Mouse (Mus musculus) adrenal gland, postnatal 36 days (tissue): Measurements from ENCODE around the gene Isca1. TPM values are rescaled to one million over a fixed set of nuclear protein-coding genes. Genes with fewer than 3 reads are reported as not detected.
A peak's percentile ranks its signal among the peaks of the same experiment; 100 is the strongest.
"Not testable (repeated sequence)": the region's sequence is repeated elsewhere in the genome, so short reads cannot be mapped to it uniquely, and the experiment has no call there.

Experiments used
- DNase-seq, 2 experiments: peaks; one replicate each; pipeline ENCODE4 v3.0.0; 2021; ENCODE audit warnings: mixed read lengths in 1 of 2
- long read RNA-seq, 2 experiments: library from polyadenylated mRNA; stranded (forward); transcript quantifications; one replicate each; pipeline ENCODE4 v2.0.0; 2021; ENCODE audit warnings: borderline sequencing depth in 2 of 2
- total RNA-seq, 2 experiments: library from RNA; stranded (reverse); gene quantifications; 2 replicates each; pipeline ENCODE4 v1.2.3; 2021

Isca1 gene
- 100 to 1,000 TPM in 1 of 2 experiments, 10 to 100 TPM in 1; 97.6 to 107 TPM for total RNA-seq
- long read RNA-seq, experiment 1, transcript Isca1-205 (1 exons, 3,280 nt) = minor isoform, 12 of 258 reads
- long read RNA-seq, experiment 1, transcript Isca1-201 (4 exons, 1,942 nt) = major isoform, 236 of 258 reads
- long read RNA-seq, experiment 1, partial matches to known transcripts = 6 of 258 reads
- long read RNA-seq, experiment 1, other reads (novel, unspliced or antisense) = 2 of 258 reads
- long read RNA-seq, experiment 2, transcript Isca1-201 (4 exons, 1,942 nt) = major isoform, 80 of 85 reads
- long read RNA-seq, experiment 2, partial matches to known transcripts = 0 of 85 reads
- long read RNA-seq, experiment 2, other reads (novel, unspliced or antisense) = 1 of 85 reads

- peak; percentile 99 for DNase-seq
Observed at GRCm38 (mm10) chr13:59769296-59770163, at the start of gene Isca1. Gene Isca1 (minus strand): TSS chr13:59769810.

- no peak for DNase-seq
Observed at GRCm38 (mm10) chr13:59817352-59817751, 47.7 kb upstream of the Isca1 start.

- no peak for DNase-seq
Observed at GRCm38 (mm10) chr13:59814109-59814591, 44.5 kb upstream of the Isca1 start.

- no peak for DNase-seq
Observed at GRCm38 (mm10) chr13:59811581-59811980, 42.0 kb upstream of the Isca1 start.

- DNase-seq = no peak
Observed at GRCm38 (mm10) chr13:59801000-59801399, 31.4 kb upstream of the Isca1 start.

- DNase-seq = no peak
Observed at GRCm38 (mm10) chr13:59800077-59800476, 30.5 kb upstream of the Isca1 start.

- DNase-seq = no peak
Observed at GRCm38 (mm10) chr13:59798306-59798705, 28.7 kb upstream of the Isca1 start.

GRCm38 (mm10) chr13:59796466-59796848, 26.8 kb upstream of the Isca1 start:
- DNase-seq = no peak

- no peak for DNase-seq
Observed at GRCm38 (mm10) chr13:59795807-59796465, 26.3 kb upstream of the Isca1 start.

- DNase-seq = no peak
Observed at GRCm38 (mm10) chr13:59794786-59795185, 25.2 kb upstream of the Isca1 start.

GRCm38 (mm10) chr13:59782145-59782544, 12.5 kb upstream of the Isca1 start, which contains the start of gene Gm49354:
Gene Gm49354 (minus strand): TSS chr13:59782245.
- no peak for DNase-seq

- DNase-seq = not testable (repeated sequence)
Observed at GRCm38 (mm10) chr13:59779744-59780264, 10.2 kb upstream of the Isca1 start.

- no peak for DNase-seq
Observed at GRCm38 (mm10) chr13:59779213-59779612, 9.6 kb upstream of the Isca1 start.

GRCm38 (mm10) chr13:59775168-59775567, 5.6 kb upstream of the Isca1 start:
- peak in 1 of 2 experiments; percentile 40 for DNase-seq

GRCm38 (mm10) chr13:59771257-59771656, 1.6 kb upstream of the Isca1 start:
- DNase-seq = peak; percentile 77 to 83

- peak; percentile 21 to 35 for DNase-seq
Observed at GRCm38 (mm10) chr13:59770847-59771246, 1.2 kb upstream of the Isca1 start.

- peak; percentile 84 to 86 for DNase-seq
Observed at GRCm38 (mm10) chr13:59770164-59770562, 553 bp upstream of the Isca1 start.

- DNase-seq = no peak
Observed at GRCm38 (mm10) chr13:59768531-59768930, 1.1 kb downstream of the Isca1 start.

- DNase-seq = peak; percentile 33 to 45
Observed at GRCm38 (mm10) chr13:59766786-59767515, 2.7 kb downstream of the Isca1 start.

- DNase-seq = no peak
Observed at GRCm38 (mm10) chr13:59762791-59763190, 6.8 kb downstream of the Isca1 start.

- no peak for DNase-seq
Observed at GRCm38 (mm10) chr13:59756906-59757305, 12.7 kb downstream of the Isca1 start.
